Mouse (Mus musculus) kidney, embryonic 15.5 days (tissue): ENCODE measurements at regions not wholly inside any gene's neighbourhood (a gene's known extent, or its start where the extent isn't known, plus 50 kb on each side); places are given as distances from the start of the nearest gene placed in this dataset.

Experiments used
- ATAC-seq: fragments of 200-750 bp; cut with Nextera tagmentation; replicated peaks from 2 replicates; pipeline ENCODE4 v1.8.0; 2017; ENCODE audit warnings: moderate TSS enrichment; ENCODE audit not compliant: low FRiP score
- H3K27ac ChIP-seq: fragments of 300-500 bp; sonication (generic); 2 replicates; pipeline ENCODE4 v1.5.1; 2015; ENCODE audit warnings: mild to moderate bottlenecking, inconsistent platforms
- H3K27me3 ChIP-seq: fragments of 300-500 bp; sonication (generic); 2 replicates; pipeline ENCODE4 v1.6.1; 2015; ENCODE audit warnings: inconsistent platforms
- H3K36me3 ChIP-seq: fragments of 300-500 bp; sonication (generic); 2 replicates; pipeline ENCODE4 v1.6.1; 2015; ENCODE audit warnings: inconsistent platforms
- H3K4me1 ChIP-seq: fragments of 300-500 bp; sonication (generic); 2 replicates; pipeline ENCODE4 v1.6.1; 2015; ENCODE audit warnings: inconsistent platforms
- H3K4me2 ChIP-seq: fragments of 300-500 bp; sonication (generic); 2 replicates; pipeline ENCODE4 v1.6.1; 2015; ENCODE audit warnings: moderate library complexity, mild to moderate bottlenecking, inconsistent platforms
- H3K4me3 ChIP-seq: fragments of 300-500 bp; sonication (generic); replicated peaks from 2 replicates; pipeline ENCODE4 v1.5.1; 2015; ENCODE audit warnings: mild to moderate bottlenecking, inconsistent platforms
- H3K9ac ChIP-seq: fragments of 300-500 bp; sonication (generic); 2 replicates; pipeline ENCODE4 v1.6.1; 2015; ENCODE audit warnings: mild to moderate bottlenecking, inconsistent platforms
- H3K9me3 ChIP-seq: fragments of 300-500 bp; sonication (generic); replicated peaks from 2 replicates; pipeline ENCODE4 v1.6.1; 2016; ENCODE audit warnings: inconsistent platforms
- whole genome bisulfite sequencing: fragments of 180-500 bp; shearing (Covaris S2); methylation state at CpG from one replicate; pipeline ENCODE4 v1.1.7; 2015; ENCODE audit warnings: mixed read lengths; 5-methylcytosine and 5-hydroxymethylcytosine counted together

GRCm38 (mm10) chr7:37825766-37826165, 52.3 kb upstream of the Zfp536 start:
- Histone ChIP-seq H3K27me3 (no peaks in the 10 kb centered on the region), H3K27ac (no peak overlapping the region), H3K9ac (no peak overlapping the region), H3K9me3 (no peaks in the 10 kb centered on the region), H3K4me1 (no peaks in the 10 kb centered on the region), H3K36me3 (no peaks in the 10 kb centered on the region), H3K4me3 (no peak overlapping the region), H3K4me2 (no peak overlapping the region)
- ATAC-seq, result no peak
- 79% methylated on average over 5 of the region's 5 CpGs for WGBS
